Mouse (Mus musculus): Measurements from ENCODE around the gene Nkain2. TPM values are rescaled to one million over a fixed set of nuclear protein-coding genes. Genes with fewer than 3 reads are reported as not detected.

The Nkain2 gene
- polyA plus RNA-seq, 1 experiment = not detected

DNA sequence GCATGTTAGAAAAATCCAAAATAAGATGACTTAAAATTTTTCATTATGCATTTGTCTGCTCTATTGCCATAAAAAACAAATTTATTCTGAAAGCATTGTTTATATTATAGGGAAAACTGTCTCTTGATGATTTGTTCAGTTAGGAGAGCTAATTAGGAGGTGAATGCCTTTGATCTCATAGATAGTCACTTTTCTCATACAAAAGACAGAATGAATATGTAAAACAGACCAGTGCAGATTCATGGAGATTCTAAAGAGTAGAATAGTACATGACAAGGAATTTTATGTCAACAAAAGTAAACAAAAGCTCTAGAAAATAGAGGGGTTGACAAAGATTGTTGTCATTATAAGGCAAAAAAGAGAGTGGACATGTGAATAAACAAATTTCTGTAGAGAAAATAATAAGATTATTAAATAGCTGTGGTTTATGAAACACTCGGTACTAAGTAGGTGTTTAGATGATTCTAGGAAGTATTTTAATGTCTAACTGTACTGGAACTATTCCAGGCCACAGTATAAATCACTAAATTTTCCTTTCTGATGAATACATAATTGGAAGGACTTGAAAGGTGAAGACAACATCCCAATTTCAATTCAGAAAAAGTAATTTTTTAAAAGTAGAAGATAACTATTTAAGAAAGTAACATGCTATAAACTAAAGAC, 496.3 kb downstream of the Nkain2 start:
- TF ChIP-seq GATA1 (IDR thresholded peaks at IDR 0.05; ENCODE audit: low read length) = no peak

DNA sequence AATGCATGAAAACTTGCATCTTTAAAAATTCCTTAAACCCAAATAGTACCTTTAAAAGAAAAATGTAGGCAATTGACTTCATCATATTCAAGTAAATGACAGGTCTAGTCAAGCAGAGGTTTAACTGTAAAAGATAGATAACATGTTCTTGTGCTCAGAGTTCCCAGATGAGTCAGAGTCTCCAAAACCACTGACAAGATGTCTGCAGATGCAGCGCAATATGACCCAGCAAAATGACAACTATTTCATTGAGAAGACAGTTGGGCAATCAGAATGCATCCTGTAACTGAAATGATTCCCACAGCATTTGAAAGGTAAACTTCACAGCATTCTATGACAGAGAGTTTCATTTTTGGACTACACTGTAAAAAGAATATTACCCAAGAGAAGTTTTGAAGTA, 496.9 kb downstream of the Nkain2 start:
- TF ChIP-seq GATA1 (IDR thresholded peaks at IDR 0.05; ENCODE audit: low read length) = no peak

DNA sequence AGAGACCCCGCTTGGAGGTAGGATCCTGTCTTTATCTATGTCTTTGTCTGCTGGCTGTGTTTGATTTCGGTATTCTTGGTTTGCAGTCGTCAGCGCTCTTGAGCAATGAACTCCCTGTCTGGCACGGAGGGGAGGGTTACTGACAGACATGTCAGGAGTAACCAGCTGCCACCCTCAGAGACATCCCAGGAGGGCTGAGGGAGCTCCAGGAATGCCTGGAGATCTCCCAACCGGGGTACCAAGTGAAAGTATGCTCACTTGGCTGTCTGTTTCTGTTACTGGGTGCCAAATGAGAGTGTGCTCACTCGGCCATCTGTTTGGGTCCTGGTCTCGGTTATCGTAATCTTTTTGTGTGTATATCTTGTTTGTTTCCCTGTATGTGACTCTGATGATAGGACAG, 577.5 kb downstream of the Nkain2 start:
- no peak for TF ChIP-seq GATA1 (IDR thresholded peaks at IDR 0.05; ENCODE audit: low read length)

DNA sequence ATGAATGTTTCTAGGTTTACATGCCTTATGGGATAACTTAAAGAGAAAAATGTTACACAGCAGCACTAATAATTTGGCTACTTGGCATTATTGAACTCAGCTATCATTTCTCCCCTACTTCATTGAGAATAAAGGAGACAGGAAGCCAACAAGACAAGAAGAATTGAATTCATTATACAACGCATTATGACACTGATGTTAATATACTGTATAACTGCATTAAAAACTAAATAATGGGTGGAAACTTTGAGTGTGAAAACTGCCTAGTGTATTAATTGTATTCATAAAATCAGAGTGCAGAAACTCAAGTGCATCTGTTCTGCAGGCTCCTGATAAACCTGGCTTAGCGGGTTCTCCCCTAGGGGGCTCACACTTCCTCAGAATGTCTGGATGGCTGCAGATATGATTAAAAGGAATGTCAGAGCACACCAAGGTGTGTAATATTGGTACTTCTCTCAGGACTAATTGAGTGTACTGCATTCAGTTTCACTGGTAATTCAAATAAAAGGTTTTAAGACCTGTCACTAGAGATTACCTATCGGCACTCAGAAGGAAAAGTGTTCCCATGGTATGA, 589.2 kb downstream of the Nkain2 start:
- no peak for TF ChIP-seq GATA1 (IDR thresholded peaks at IDR 0.05; ENCODE audit: low read length)

DNA sequence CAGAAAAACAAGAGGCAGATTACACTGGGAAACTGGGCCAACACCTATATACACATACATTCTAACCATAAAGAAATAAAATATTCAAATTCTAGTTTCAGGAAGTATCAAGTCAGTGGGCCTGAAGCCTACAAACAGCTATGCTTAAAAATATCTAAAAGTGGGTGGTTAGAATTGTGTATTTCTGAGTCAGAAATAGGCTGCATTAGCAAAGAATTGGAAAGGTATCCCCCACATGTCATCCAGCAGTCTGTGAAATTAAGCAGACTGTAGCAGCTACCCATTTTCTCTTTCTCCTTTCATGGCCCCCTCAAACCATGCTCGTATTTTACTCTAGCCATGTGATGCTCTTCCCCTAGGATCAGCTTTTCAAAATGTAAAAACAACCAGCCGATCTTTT, 599.8 kb downstream of the Nkain2 start:
- no peak for TF ChIP-seq GATA1 (IDR thresholded peaks at IDR 0.05; ENCODE audit: low read length)

DNA sequence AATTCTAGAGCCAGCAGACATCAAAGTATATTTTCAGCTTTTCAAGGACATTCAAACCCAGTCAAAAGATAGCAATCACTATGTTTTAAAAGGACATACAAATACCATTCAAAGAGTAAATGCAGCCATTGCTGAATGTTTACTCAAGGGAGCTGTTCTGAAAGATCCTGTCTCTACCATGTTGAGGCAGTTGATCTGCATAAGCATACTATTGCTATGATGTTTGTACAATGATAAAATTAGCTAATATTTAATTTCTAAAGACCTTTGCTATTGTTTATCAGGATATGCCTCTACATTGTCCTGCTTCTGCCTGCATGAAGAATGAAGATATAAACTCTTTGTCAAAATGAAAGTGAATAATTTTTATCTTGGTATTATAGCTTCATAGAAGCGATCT, 606.6 kb downstream of the Nkain2 start:
- no peak for TF ChIP-seq GATA1 (IDR thresholded peaks at IDR 0.05; ENCODE audit: low read length)

DNA sequence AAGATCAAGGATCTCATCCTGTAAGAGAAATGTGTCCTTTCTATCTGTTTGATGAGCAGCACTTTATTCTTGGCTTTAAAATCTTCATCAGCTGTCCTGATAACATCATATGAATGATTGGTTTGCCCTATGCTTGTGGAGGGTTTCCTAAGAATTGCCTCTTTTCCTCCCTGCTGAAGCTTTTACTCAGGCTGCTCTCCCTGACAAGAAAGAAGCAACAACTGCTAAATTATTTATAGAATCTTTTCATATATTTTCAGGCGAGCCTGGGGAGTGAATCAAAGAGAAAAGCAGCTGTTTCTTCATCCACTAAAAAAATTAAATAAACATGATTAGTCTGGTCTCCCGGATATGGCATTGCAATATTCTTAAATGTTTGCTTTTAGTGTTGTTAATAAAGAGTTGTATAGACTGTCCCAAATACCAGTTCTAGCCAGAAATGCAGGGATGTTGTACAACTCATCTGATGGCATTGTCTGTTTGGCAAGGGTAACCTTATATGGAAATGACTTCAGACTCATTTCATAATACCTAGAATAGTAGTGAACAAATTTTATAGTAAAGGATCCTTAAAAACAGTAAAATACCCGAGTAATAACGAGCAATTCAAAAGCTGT, 646.9 kb downstream of the Nkain2 start:
- TF ChIP-seq GATA1 (IDR thresholded peaks at IDR 0.05; ENCODE audit: low read length) = no peak

DNA sequence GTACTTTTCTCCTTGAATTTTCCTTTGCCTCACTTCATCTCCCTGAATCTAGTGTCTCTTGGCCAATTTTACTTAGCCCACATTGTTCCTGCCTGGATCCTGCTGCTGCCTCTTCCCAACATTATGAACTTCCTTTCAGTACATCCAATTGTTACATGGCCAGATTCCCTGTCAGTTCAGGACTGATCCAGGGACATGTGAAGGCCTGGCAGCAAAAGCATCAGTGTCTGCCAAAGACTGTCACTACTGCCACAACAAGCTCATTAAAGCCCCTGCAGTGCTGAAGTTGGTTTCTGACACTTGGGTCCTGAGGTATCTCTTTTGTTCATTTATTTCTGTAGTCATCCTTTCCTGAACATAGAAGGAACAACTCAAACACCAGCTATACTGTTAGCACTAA, 649.1 kb downstream of the Nkain2 start:
- TF ChIP-seq GATA1 (IDR thresholded peaks at IDR 0.05; ENCODE audit: low read length) = no peak

DNA sequence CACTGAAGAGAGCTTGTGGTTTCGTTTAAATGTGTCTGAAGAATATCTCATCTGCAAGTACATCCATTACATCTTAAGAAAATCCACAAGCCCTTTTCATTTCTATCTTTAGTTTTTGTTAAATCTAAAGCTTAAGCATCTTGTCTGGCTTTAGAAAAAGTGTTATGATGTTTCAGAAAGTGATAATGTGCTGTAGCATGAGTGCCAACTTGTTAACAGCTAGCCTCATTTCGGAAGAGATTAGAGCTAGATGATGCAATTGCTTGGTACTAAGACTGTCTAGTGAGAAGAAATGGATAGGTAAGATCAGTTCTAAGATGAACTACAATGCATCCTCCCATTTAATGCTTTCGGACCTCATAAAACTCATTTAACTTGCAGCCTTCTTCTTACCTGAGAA, 707.3 kb downstream of the Nkain2 start:
- no peak for TF ChIP-seq GATA1 (IDR thresholded peaks at IDR 0.05; ENCODE audit: low read length)

DNA sequence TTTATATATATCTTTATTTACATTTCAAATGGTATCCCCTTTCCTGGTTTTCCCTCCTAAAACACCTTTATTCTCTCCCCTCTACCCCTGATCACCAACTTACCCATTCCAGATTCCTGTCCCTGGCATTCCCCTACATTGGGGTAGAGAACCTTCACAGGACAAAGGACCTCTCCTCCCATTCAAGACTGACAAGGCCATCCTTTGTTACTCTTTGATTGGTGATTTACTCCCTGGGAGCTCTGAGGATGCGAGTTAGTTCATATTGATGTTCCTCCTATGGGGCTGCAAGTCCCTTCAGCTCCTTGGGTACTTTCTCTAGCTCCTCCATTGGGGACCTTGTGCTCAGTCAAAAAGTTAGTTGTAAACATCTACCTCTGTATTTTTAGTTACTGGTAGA, 798.9 kb downstream of the Nkain2 start:
- TF ChIP-seq GATA1 (IDR thresholded peaks at IDR 0.05; ENCODE audit: low read length) = no peak

DNA sequence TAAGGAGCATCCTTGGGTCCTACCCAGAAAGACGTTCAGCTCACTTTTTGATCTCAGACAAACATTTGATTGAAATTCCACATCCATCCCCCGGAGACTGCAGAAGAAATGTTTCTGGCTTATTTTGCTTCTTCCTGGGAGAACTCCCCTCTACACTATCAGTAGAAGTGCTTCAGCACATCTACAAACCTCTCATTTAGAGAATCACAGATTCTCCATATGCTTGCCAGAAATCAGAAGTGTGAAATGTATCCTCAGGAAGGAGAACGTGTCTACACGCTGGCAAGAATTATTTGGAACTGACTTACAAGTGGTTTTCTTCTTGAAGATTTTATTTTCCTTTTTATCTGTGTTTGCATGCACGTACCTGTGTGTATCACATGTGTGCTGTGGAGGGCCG, 829.9 kb downstream of the Nkain2 start:
- TF ChIP-seq GATA1 (IDR thresholded peaks at IDR 0.05; ENCODE audit: low read length) = no peak

DNA sequence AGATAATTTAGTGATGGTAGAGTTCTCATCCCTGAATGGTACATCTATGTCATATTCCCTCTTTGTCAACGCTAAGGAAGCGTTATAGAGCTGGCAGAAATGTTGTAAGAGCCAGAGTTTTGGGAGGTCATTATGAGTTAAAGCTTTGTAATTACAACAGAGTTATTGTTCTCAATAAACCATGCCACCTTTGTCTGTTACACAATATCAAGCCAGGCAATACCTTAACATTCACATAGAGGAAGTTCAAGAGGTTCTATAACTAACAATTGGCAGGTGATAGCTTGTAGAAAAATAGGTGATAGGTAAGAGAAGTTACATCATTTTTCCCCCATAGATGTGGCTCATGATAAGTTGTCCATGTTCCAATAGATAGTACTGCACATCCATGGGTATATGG, 832.0 kb downstream of the Nkain2 start:
- no peak for TF ChIP-seq GATA1 (IDR thresholded peaks at IDR 0.05; ENCODE audit: low read length)

DNA sequence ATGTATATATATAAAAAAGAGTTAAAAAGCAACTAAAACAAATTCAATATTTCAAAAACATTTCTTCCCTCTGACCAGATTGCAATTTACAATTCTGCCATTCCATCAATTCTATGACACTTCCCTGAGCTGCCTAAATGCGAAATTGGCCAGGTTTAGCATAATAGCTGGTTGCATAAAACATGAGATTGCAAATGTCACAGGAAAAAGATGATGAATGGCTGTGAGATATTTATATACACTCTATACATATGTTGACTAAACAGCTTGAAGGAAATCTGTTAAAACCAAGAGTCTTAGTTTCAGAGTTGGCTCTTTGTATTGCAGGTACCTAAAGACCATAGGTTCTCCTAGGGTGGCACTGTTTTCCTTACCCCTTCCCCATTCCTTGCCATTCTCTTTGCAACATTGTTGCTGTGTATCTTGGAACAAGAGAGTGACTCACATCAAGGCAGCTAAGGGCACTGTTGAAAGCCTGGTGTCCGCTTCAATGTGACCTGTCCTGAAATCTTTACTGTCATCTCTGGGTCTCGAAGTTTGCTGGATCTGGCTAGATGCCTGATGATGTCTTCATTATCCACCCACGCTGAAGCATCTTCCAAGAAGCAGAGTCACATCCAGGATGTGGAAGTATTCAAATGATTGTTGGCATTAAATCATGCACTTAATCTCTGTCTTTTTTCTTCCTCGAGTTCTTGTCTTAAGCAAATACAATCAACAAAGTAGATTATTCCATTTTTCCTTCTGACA, 837.5 kb downstream of the Nkain2 start:
- no peak for TF ChIP-seq GATA1 (IDR thresholded peaks at IDR 0.05; ENCODE audit: low read length)

DNA sequence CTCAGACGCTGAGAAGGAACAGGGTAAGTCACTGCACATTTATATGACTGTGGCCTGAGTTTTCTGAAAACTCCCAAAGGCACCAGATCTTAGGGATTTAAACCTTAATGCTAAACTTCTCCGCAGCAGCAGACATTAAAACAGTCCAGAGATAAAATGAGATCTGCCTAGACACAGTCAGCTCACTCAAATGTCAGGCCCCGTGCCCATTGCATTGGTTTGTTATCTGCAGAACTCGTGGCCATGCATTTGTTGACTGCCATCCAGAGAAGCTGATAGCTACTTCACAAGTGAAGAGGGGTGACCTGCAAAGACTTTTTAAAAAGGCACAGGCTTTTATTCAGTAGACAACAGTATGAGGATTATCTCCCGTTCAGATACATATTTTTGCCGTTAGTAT, 838.2 kb downstream of the Nkain2 start:
- no peak for TF ChIP-seq GATA1 (IDR thresholded peaks at IDR 0.05; ENCODE audit: low read length)

DNA sequence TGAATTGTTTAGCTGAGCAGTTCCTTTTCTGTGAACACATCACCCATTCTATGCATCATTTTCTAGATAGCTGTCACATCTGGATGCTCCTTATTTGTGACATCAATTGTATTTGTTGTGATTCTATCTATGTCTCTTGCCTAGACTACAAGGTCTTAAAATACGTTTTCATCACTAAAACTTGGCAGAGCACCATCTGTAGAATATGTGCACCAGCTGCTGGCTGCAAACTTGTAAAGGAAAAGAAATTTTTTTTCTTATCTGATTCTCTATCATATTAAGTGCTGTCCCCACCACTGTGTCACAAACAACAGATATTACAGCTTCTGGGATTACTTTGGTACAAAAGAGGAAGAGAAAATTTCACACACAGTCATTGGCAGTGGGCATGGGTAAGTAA, 860.3 kb downstream of the Nkain2 start:
- no peak for TF ChIP-seq GATA1 (IDR thresholded peaks at IDR 0.05; ENCODE audit: low read length)

DNA sequence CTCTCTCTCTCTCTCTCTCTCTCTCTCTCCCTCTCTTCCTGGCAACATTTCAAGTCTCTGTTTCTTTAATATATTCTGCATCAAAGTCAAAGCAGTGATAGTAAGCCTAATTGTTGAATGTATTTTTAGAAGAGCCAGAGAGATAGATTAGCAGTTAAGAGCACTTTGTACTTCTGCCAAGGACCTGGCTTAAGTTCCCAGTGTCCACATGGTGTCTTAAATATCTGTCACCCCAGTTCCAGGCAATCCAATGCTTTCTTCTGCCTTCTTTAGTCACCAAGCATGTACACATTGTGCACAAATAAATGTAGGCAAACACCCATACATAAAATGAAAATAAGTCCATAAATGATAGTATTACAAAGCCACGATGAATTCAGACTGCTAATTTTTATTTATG, 871.9 kb downstream of the Nkain2 start:
- no peak for TF ChIP-seq GATA1 (IDR thresholded peaks at IDR 0.05; ENCODE audit: low read length)

Data from G1E-ER4 (cell line).